Mouse (Mus musculus): ENCODE data around the gene Ggt6.
"Not testable (repeated sequence)": the region's sequence is repeated elsewhere in the genome, so short reads cannot be mapped to it uniquely, and the experiment has no call there.

DNA sequence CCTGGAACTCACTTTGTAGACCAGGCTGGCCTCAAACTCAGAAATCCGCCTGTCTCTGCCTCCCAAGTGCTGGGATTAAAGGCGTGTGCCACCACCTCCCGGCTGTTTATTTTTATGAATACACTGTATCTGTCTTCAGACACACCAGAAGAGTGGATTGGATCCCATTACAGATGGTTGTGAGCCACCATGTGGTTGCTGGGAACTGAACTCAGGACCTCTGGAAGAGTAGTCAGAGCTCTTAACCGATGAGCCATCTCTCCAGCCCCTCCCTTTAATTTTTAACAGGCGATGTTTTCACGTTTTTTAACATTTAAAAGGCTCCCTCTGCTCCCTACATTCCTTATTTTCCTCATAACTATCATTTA, 5.3 kb downstream of the Ggt6 start:
- TF ChIP-seq ZNF384 (IDR thresholded peaks at IDR 0.05; ENCODE audit: low read depth, low read length); MAFK (IDR thresholded peaks at IDR 0.05; ENCODE audit: insufficient read depth, low read depth, low read length); ZC3H11A (IDR thresholded peaks at IDR 0.05; ENCODE audit: borderline replicate concordance, low read depth, low read length); CHD2 (IDR thresholded peaks at IDR 0.05; ENCODE audit: low read depth, low read length); HCFC1 (IDR thresholded peaks at IDR 0.05; ENCODE audit: borderline replicate concordance, insufficient read depth, low read length): not testable (repeated sequence)
